Mouse (Mus musculus) spleen, postnatal 36 days (tissue): ENCODE results near the gene Phc2.

Experiments used
- DNase-seq, 2 experiments: peaks; one replicate each; pipeline ENCODE4 v3.0.0; 2022; ENCODE audit warnings: low spot score in 2 of 2, mixed read lengths in 1 of 2

The Phc2 gene

GRCm38 (mm10) chr4:128691195-128691594 lies 36.7 kb downstream of the Phc2 start:
- no peak for DNase-seq

DNA sequence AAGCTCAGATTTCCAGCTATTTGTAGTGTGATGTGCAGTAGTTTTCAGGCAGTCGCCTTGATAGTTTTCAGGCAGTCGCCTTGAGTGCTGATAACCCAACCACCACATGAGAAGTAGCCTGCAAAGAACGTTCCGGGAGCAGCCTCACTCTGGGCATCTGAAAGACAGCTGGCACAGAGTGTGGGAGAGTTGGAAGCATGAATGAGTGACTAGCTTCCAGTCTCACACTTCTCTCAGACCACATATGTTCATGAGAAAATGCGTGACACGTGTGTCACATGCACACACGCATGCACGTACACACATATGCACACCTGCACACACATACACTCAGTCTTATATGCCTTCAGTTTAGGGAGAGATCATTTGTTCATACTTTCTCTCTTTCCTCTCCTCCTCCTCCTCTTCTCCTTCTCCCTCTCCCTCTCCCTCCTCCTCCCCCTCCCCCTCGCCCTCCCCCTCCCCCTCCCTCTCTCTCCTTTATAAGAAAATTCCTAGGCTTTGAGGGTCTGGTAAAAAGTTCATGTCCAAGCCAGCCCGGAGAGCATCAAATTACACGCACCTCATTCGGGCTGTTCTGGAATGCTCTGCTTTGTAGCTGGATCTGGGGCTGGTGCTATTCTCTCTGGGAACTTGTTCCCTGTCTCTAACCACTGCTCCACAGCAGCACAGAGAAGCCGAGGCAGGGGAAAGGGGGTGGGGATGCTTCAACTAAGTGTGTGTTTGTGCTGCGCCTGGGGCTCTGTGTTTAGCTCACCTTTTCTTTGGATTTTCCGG lies 37.8 kb downstream of the Phc2 start:
- DNase-seq = no peak

- no peak for DNase-seq
Observed at GRCm38 (mm10) chr4:128693207-128693606, 38.7 kb downstream of the Phc2 start.

GRCm38 (mm10) chr4:128694315-128694714 lies 39.8 kb downstream of the Phc2 start:
- DNase-seq = no peak

- DNase-seq = no peak
Observed at GRCm38 (mm10) chr4:128695149-128695548, 40.6 kb downstream of the Phc2 start.

GRCm38 (mm10) chr4:128698011-128698861 lies 43.7 kb downstream of the Phc2 start:
- no peak for DNase-seq

DNA sequence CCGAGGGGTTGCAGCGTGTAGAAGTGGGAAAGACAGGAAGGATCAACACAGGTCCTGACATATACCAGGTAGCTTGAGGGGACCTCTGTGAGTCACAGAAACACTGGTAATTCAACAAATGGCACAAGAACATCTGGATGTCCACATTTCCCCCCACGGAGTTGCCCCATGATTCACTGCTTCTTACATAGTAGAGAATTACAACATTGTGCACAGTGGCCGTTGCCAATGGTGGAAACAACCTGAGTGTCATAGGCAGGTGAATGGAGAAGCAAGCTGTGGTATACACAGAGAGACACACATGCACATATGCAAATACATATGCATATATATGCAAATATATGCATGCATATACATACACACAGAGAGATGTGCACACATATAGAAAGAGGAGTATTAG lies 45.4 kb downstream of the Phc2 start:
- no peak for DNase-seq

- no peak for DNase-seq
Observed at GRCm38 (mm10) chr4:128700543-128700942, 46.0 kb downstream of the Phc2 start.

DNA sequence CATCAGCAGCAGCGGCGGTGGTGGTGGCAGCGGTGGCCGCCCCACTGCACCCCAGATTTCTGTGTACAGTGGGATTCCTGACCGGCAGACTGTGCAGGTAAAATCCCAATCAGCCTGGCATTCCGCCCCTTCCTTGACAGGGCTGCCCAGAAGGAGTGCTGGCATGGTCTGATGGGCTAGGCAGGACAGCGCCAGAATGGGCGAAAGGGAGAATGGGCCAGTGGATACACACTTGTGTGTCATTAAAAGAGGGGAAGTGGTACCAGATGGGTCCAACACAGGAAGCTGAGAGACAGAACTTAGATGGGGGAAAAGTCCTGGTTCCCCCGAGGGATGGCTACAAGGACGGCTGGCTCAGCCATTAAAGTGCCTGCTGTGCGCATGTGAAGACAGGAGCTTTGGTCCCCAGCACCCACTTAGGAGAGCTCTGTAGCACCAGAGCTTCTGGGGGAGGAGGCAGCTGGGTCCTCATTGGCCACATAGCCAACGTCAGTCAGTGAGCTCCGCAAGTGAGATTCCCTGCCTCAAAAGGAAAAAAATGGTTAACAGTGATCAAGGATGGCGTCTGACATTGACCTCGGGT lies 50.7 kb downstream of the Phc2 start:
- no peak for DNase-seq

DNA sequence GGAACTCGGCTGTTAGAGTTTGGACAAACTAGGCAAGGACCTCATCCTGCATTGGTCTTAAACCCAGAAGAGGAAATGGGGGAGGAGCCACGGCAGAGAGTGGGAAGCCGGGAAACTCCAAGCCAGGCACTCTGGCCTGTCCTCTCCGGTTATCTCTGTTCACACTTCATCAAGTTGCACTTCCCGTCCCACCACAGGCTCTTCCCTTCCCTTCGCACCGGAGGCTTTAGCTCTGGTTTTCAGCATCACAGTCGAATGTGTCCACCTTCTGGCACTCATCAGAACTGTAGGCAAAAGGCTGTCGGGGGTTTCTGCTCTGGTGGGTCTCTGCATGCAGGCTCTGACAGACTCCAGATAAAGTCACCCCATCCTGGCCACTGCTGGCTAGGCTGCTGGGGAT lies 52.1 kb downstream of the Phc2 start:
- DNase-seq = peak; percentile 21 to 29

DNA sequence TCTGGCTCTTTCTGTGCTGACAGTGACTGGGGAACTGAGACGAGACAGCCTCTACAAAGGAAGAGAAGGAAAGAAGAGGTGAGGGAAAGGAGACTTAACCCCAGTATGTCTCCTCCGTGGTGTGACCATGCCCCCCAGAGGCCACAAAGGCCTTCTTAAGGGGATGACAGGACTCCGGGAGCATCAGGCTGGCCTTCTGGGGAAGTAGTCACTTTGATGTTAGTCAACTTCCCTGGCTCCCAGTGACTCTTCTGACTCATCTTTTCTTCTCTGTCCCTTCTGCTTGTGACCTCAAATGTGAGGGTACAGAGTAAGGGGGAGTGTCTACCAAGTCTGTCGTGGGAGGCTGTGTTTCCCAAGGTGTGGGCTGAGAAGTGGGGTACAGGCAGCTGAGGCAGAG lies 52.9 kb downstream of the Phc2 start:
- no peak for DNase-seq

- DNase-seq = peak in 1 of 2 experiments; percentile 27
Observed at GRCm38 (mm10) chr4:128709061-128709780, 54.7 kb downstream of the Phc2 start.

DNA sequence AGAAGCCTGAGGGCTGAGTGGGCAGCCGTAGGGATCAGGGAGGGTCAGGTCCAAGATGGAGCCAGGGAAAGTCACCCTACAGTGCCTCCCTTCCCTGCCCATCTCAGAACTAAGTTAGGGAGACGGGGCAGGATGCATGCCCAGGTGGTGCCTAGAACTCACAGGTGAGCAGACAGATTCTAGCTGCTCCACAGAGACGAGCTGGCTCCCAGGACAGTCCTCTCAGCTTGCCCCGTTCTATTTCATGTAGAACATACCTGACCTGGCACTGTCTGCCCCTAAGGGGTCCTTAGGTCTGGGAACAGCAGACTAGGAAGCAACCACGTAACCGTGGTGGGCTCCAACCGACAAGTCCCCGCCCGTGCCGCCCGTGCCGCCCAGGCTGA lies 55.3 kb downstream of the Phc2 start:
- DNase-seq = no peak

DNA sequence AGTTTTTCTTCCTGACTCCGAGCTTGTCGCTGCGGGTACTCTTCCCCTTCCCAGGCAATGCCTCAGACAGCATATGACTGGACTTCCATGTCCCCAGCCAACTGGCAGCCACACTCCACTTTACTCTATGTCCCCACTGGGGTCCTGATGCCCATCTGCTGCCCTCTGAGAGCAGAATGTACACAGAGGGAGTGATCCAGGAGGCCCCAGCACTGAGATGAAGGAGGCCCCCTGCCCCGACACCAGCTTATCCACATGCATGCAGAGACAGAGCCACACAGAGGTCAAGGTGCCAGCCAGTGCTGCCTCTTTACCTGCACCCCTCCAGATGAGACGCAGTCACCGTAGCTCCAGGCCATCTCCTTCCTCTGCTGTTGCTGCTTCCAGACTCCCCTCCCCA lies 55.8 kb downstream of the Phc2 start:
- no peak for DNase-seq

DNA sequence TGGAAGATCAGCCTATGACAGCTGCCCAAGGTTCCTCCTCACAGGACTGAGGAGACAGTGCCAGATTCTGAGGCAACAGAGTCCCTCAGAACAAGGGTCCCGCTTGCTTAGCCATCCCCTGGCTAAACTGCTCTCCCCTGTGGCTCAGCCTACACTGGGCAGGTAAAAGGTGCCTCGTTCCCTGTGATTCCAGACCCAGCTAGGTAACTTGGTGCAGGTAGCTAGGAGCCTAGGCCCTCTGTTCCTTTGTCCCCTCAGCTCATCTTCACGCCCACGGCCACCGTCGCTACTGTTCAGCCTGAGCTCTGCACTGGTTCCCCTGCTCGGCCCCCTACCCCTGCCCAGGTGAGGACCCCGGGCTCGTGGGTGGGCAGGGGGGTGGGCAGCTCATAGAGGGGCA lies 56.3 kb downstream of the Phc2 start:
- no peak for DNase-seq

- DNase-seq = peak; percentile 84 to 87
Observed at GRCm38 (mm10) chr4:128711455-128712135, 57.1 kb downstream of the Phc2 start.

DNA sequence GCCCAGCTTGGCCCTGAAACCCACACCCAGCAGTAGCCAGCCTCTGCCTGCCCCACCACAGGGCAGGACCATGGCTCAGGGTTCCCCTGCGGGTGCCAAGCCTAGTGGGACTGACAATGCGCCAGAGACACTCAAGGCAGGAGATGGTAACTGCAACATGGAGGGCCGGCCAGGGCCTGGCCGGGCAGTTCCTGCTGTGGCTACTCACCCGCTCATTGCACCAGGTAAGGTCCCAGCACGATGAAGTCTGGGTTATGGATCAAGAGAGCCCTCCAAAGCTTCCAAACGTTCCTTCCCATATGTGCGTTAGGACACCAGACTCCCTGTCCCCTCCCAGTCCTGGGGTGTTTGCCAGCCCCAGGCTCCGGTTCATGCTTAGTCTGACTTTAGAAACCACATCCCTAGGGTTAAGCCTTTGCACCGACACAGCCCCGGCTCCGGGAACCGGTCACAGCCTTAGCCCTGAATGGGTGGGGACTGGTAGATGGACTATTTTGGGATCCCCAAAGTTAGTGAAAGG lies 57.7 kb downstream of the Phc2 start:
- DNase-seq = peak in 1 of 2 experiments; percentile 14

DNA sequence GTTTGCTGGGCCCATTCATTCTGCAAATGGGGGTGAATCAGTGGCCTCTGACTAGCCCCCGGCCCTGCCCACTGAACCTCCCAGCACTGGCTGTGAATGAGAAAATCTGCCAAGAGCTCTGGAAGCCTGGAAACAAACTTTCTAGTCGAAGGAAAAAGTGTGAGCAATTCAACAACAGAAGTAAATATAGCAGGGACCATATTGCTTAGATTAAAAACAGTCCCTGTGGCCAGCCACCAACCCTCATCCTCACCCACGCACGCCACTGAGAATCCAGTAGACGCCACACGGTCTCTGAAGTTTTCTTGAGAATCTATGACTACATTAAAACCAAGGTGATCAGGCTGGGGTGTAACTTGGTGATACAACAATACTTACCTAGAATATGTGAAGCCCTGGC lies 58.4 kb downstream of the Phc2 start:
- DNase-seq = no peak

DNA sequence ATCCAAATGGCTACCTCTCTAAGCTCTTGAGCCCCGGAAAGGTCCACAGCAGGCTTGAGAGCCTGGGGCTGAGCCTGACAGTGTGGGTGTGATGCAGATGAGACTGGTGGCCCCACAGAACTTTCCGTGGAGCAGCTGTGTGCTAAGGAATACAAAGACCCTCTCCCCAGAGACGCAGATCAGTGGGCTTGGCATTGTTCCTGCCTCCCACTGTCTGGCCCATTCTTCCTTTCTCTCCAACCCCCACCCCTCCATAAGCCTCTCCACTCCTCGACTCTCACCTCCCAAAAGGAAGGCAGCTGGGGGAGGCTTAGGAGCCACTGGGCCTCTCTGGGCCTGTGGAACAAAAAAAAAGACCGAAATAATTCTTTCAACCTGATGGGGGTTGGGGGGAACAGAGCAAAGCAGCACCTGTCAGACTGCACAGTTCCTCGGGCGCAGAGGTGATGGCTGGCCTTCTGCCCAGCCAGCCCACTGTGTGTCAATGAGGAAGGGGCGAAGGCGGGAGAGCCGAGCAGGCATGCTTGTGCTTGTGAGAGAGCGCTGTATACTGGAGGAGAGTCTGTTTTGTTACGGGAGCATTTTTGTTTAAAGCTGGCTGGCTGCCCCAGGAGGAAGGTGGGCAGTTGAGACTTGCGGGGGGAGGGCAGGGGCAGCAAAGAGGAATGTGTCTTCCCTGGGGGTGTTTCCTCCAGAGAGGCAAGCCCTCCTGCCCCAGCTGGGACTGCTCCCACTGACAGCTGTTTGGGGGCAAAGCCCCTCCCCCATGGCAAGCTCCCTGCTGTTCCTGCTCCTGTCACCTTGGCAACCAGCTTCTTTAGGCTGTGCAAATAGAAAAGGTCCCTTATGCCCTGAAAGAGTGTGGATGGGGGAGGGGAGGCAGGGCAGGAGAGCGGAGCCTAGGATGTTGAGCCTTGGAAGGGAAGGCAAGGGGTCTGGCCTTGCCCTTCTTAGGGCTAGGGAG lies 61.0 kb downstream of the Phc2 start:
- DNase-seq = no peak

DNA sequence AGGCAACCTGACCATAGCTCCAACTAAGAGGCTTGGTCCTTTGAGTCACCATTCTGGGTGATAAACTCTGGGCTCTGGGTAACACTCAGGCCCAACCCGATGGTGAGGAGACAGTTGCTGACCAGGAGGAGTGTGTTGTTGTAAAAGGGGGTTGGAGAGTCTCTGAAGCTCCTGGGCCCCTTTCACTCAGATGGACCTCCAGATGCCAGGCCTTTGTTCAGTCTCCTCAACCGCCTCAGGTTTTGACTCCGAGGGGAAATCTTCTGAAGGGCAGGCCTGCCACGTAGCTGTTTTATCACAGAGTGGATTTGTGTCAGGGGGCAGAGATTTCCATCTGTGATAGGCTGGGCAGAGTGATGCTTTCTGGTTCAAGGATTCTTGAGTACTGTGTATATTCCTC lies 61.8 kb downstream of the Phc2 start:
- no peak for DNase-seq
